Mouse (Mus musculus): Measurements from ENCODE around the gene 1700029P11Rik.
A peak's percentile ranks its signal among the peaks of the same experiment; 100 is the strongest.
"Not testable (repeated sequence)": the region's sequence is repeated elsewhere in the genome, so short reads cannot be mapped to it uniquely, and the experiment has no call there.

The 1700029P11Rik gene

DNA sequence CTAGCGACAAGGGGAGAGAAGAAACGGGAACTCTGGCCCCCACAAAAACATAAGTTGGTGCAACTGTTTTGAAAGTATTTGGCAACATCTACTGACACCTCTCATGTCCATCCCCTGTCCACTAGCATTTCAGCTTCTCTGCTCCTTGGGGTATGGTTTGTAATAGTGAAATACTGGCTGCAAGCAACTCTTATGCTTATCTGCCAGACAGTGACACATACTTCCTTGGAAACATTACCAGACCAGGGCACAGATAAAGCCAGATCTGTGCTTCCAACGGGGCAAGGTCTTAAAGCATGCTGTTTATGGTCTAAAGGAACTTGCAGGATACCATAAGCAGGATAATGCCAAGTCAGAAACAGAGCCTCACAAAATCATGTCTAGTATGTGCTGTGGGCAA lies 21.4 kb upstream of the 1700029P11Rik start:
- no peak for DNase-seq

DNA sequence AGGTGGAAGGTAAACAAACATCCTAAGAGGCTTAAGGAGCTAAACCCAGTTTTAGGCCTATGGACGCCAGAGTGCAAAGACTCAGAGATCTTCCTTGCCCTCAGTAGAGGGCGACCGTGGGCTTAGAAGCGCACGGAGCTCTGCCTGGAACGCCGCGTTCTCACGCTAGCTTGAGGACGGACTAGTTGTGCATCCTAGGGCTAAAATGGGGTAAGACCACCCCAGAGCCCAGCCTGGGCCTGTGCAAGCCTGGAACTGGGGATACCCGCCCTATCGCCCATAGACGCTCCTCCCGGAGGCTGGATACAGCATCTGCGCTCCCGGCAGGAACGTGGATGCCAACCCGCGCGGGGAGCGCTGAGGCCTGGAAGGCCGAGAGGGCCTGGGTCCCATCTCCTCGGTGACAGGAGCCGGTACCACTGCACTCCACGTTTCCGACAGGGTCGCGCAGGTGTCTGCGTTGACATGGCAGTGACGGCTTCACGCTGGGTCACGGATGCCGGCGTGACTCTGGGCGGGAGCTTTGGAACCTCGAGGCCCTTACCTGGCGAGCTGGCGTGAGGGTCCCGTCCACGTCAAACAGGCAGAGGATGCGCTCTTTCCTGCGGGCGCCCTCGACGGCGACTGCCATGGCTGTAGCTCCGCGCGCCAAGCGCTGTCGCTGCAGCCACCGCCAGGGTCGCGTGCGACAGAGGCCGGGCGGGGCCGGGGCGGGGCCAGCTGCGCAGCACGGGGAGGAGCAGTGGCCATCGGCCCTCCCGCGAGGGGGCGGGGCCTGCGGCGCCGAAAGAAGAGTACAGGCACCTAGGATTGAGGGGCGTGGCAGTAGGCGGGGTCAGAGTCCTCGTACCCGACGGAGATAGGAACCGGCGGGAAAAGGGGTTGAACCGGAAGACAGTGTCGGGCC lies 19.9 kb upstream of the 1700029P11Rik start, which contains the start of gene Pmm1:
TSS of gene Pmm1 (minus strand) at position 760 of the 907 bp plus-strand sequence.
- peak; percentile 100 for DNase-seq

DNA sequence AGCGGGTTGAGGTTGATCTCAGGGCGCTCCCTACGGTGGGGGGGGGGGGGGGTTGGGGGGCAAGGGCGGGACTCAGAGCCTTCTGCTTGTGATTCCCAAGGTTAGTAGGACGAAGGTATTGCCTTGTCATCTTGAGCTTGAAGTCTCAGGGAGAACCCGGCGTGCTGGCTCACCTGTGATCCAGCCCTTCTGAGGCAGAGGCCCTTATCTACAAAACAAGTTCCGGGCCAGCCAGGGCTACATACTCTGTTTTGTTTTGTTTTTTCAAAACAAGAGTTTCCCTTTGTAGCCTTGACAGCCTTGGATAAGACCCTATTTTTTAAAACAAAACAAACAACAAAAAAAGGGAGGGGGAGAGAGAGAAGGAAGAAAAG lies 19.3 kb upstream of the 1700029P11Rik start:
- DNase-seq = no peak

DNA sequence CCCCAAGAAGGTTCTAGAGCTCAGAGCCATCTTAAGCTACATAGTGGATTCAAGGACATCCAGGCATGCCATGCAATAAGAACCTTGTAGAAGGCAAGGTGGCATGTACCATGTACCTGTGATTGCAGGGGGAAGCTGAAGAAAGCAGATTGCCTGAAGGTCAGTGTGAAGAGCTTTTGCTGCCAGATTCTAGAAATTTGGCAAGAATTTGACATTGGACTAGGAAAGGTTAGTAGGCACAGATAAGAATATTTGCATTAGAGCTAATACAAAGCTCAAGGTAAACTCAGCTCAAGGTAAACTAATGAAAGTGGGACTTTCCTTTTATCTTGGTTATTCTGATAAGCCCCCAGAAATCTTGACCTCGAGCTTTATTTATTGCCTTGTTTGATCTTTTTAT lies 16.1 kb upstream of the 1700029P11Rik start:
- no peak for DNase-seq

DNA sequence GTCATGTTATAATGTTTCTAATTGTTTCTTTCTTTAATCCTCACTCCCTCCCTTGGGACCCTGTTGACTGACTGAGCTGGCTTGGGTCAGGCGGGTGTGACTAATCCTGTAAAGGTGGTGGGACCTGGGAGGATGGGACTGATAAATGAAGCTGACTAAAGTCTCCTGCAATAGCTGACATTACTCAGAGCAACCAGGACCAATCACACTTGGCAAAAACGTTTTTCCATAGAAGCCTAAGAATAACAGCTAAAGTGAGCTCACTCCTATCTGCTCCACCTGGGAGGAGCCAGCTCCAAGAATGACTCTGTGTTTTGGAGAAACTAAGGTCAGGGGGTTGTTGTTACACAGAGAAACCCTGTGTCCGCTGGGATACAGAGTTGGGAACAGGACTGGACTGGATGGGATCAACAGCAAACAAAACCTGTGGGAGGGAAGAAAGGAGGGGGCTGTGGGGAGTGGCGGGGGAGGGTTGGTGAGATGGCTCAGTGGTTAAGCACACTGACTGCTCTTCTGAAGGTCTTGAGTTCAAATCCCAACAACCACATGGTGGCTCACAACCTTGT lies 15.3 kb upstream of the 1700029P11Rik start:
- no peak for DNase-seq

DNA sequence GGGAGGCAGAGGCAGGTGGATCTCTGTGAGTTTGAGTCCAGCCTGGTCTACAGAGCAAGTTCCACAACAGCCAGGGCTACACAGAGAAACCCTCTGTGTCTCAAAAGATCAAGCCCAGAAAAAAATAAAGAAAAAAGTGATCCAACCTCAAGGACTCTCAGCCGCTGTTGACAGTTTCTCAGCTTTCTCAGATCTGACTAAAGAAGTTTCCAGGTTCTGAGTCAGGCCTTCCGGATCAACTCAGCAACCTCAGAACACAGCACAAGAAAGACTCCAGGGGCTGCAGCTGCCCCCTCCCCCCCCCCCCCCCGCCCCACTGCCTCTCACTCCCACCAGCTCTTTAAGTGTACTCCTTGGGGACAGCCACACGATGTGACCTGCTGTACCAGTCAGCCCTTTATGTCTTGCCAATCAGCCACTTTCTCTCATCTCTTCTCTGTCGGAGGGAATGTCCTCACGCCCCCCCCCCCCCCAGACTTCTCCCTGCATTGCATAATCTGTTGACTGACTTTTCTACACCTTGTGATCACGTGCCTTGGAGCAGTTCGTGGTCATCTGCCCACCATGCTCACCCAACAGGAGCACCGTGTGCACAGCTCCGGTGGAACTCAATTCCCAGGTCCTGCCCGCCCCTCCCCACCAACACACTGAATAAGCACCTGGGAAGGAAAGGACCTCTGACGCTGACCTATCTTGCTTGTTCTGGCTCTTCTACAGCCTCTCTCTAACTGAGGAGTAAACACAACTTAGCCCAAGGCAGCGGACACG lies 14.1 kb upstream of the 1700029P11Rik start:
- DNase-seq = no peak

DNA sequence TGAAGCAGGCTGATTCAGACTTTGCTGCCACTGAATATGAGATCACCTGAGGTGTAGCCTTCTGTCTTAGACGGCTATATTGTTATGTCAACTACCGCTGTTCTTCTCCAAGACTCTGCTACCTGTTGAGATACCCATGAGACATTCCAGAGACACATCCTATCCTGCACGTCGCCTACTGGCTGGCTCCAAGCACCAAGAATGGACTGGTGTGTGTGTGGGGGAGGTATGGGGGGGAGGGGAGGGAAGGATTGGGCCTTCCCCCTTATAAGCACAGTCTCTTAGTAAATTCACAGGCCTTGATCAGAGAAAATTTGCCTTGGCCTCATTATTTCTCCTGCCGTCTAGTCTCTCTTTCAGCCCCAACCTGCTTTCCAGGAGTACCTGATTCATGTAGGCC lies 12.5 kb upstream of the 1700029P11Rik start:
- DNase-seq = no peak

DNA sequence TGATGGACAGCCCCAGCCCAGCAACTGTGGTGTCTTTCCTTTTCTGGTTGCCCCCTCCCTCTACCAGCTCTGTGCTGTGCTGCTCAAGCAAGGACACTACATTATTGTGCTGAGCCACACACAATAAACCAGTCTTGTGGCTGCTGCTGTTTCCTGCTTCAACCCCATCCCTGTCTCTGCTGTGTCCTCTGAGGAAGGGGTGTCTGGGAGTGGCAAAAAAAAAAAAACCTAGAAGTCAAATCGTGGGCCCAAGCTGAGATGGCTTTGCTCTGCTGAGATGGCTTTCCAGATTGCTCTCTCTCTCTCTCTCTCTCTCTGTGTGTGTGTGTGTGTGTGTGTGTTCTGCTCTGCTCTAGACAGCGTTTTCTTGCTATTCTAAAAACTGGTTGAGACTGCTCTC lies 11.9 kb upstream of the 1700029P11Rik start:
- DNase-seq = no peak

DNA sequence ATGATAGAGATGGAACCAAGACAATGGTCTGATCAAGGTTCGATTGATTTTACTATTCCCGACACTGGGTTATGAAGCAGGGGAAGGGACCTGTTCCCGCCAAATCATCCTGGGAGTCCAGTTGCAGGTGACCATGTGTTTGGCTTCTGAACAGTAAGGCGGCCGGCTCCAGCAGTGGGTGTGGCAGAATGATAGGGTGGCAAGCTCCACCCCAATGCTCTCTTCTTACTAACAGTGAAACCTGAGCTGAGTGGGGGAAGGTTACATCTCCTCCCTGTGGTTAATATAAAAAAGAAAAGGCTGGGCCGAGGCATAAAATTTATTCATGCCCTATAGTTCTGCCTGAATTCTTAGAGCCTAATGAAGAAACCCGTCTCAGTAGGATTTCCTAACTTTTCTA lies 11.2 kb upstream of the 1700029P11Rik start:
- no peak for DNase-seq

DNA sequence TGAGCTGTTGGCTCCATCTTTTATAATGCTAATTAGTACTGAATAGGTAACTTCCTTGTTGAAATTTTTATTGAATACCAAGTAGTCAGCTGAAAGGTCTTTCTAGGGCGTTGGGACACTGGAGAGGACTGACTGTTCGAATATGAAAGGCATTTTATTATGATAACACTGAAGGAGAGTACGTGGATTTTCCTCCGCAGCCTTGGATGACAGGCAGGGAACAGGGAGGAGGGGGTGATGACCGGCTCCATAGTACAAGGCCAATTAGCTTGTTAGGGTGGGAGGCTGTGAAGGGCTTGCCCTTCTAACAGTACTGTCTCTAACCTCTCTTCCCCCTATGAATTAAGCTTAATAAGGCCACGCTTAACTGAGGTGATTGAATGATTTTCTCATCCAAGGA lies 10.7 kb upstream of the 1700029P11Rik start:
- DNase-seq = not testable (repeated sequence)

DNA sequence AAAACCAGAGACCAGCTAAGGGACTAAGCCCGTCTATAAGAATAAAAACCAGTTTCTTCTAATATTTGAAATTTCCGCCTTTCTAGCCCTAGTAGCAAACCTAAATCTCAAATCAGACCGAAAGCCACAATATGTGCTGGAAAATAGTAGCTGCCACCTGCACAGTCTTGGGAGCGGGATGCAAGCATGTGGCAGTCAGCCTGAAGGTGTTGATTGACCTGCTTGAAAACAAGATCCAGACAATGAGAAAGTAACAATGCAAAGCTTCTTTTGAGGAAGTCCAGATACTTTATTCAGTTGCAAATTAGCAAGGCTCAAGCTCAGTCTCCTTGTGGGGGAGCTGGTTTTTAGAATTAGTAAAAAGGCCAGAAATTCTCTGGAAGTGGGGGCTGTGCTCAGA lies 9.8 kb upstream of the 1700029P11Rik start:
- not testable (repeated sequence) for DNase-seq

DNA sequence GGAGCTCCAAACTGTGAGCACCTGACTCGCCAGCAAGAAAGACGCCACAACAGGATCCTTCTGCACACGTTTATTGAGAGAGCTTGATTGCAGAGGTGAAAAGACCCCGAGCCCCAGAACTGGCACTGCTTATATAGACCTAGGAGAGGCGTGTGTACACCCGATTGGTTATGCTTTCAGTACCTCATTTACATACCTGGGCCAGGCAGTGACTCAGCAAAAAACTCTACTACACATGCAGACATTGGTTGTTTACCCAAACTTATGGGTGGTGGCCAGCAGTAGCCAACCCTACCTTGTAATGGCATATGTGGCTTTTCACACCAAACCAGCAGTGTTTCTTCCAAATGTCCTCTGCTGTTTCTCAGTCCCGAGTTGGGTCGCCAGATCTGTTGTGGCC lies 5.2 kb upstream of the 1700029P11Rik start:
- DNase-seq = not testable (repeated sequence)

DNA sequence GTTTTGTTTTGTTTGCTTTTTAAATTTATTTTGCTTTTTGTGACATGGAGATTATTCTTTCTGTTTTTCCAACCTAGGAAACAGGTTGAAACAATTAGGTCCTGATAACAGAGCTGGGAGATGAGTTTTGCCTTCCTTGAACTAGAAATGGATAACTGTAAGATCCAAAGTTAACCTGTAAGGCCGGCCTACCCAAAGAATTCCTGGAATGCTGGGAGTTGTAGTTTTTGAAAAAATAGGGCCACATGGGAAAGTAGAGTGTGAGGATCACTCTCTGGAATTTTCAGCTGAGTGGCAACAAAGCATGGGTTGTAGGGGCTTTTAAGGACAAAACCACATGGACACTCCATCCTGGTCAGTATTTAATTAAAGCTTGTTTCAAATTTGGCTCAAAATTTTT lies 1.8 kb downstream of the 1700029P11Rik start:
- DNase-seq = no peak

DNA sequence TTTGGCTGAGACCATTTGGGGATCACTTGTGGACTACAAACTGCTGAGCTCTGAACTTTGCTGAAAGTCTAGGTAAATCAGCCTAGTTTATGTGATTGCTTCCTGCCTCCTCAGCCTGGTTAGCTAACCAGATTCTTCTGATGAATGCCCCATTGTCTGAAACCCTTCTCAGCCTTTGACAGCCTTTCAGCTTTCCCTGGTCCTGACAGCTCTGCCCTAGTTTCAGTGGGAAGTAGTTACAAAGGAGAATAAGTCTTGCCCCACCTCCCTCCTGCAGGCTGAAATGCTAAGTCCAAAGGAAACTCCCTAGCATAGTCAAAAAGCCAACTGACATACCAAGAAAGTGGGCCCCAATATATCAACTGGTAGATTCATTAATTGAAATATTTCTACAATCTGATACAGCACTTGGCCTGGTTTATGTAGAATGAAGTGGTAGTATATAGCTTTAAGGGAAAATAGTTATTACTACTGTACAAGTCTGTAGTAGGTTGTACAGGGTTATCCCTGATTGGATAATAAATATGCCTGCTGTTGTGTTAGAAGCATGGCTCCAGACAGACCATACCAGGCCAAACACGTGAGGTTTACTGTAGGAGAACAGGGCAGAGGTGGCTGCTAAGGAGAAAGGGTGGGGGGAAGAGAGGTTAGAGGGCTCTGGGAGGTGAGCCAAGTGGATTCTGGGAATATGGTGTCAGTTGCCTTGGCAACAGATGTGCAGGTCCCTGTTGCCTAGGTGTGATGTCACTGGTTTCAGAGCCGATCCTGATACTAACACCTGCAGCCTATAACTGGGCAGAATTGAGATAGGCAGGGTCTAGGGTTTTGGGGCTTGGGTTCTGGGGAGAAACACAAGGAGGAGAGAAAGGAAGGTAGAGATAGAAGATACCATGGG lies 5.2 kb downstream of the 1700029P11Rik start:
- no peak for DNase-seq

DNA sequence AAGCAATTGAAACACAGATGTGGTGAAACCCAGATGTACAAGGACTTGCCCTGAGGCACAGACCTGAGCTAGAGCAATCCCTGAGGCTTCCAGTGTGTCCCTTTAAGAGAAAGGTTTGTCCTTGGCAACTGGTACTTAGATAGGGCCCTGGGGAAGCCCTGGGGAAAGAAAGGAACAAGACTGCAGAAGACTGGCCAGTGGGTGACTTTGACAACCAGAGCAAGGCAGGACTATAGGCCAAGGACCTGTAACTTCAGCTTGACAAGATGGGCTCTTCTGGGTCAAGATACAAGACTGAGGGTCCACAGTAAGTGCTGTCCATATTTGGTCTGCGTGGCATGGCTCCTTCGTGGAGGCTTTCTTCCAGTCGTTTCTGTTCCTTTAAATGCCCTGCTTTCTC lies 7.3 kb downstream of the 1700029P11Rik start, which contains the start of gene Xrcc6:
TSS of gene Xrcc6 (plus strand) at position 190 of the 400 bp plus-strand sequence.
- no peak for DNase-seq

DNA sequence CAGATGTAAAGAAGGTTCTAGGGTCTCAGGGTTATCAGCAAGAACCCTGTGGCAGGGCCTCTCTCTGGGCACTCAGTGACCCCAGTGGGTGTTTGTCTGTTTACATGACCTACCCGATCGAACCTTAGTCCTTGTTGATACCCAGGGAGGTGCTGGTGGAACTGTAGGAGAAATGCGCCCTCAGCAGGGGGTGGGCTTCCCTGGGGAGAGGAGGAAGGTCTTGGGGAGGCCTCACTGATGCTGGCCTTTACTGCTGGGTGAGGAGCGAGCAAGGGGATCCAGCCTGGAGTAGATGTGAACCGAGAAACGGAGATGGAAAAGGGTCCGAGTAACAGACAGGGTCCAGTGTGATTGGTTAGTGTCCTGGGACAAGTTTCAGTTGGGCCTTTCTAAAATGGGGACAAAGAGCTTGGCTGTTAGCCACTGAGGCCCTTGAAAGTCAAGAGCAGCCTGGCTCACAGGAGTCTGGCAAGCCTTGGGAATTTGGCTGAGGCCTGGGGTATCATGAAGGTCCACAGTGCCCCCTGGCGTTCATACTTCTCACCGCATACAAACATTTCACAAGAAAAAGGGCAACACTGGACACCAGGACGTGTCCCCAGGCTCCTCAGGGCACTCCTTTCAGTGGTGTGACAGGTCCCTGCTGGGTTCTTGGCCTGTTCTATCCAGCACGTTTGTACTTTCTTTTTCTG lies 9.2 kb downstream of the 1700029P11Rik start:
- DNase-seq = peak; percentile 93

DNA sequence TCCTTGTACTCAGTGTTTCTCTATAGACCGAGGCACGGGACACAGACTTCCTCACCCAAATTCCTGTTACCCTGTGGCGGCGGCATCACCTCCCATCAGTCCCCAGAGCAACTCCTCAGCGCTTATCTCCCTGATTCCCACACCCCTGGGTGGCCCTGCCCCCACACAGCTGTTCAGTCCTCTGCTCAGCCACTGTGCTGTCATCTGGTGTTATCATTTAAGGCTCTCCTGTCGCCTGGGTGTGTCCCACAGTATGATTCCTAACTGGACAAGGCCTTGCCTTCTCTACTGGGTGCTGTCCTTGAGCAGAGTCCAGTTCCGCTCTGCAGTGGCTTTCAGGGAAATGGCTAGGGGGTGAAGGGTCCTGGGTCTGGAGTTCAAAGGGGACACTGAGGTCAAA lies 10.2 kb downstream of the 1700029P11Rik start:
- no peak for DNase-seq

DNA sequence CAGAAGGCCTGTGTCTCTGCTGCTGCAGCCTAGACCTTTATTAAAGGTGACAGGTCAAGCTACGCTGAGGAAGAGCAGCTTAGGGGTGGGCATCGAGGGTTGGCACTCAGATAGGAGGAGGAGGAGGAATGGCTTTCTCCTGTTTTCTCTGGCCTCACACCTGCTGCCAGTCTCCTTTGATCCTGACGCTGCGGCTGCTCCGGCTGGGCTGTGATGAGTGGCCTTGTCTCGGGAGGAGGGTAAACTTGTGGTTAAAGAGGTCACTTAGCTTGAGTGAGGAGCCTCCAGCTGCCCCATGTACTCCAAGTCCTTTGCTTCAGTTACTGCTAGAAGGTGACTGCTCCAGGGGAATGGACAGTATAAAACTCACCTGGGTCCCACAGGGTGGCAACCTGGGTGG lies 13.7 kb downstream of the 1700029P11Rik start:
- DNase-seq = no peak

DNA sequence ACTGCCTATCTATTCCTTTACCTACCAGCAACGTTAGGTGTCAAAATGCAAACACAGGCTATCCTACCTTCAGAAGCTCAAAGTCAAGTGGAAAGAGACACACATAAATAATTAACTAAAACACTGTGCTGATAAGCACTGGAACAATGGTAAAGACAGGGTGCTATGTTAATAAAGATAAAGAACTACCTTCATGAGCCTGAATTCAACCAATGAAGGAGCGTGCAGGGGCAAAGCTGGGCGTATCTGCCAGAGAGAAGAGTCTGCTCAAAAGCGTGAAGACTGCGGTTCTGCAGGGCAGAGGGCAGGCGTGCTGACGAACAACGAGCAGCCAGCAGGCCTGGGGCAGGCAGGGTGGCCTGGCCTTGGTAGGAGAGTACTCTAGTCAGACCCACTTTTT lies 23.9 kb downstream of the 1700029P11Rik start:
- DNase-seq = no peak

DNA sequence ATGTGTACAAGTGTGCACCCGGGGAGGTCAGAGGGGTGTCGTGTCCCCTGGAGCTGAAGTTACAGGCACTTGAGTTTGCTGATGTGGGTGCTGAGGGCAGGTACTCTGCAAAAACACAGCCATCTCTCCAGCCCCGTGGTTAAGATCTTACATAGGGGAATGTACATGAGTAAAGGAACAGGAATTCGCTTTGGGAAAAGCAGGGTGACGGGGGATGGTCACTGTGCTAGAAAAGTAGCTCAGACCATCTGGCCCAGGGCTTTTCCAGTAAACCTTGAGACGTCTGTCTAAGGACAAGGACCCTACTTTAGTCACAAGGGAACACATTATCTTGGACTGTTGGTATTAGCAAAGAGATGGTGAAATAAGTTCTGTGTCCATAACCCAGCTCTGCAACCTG lies 31.6 kb downstream of the 1700029P11Rik start:
- DNase-seq = no peak

DNA sequence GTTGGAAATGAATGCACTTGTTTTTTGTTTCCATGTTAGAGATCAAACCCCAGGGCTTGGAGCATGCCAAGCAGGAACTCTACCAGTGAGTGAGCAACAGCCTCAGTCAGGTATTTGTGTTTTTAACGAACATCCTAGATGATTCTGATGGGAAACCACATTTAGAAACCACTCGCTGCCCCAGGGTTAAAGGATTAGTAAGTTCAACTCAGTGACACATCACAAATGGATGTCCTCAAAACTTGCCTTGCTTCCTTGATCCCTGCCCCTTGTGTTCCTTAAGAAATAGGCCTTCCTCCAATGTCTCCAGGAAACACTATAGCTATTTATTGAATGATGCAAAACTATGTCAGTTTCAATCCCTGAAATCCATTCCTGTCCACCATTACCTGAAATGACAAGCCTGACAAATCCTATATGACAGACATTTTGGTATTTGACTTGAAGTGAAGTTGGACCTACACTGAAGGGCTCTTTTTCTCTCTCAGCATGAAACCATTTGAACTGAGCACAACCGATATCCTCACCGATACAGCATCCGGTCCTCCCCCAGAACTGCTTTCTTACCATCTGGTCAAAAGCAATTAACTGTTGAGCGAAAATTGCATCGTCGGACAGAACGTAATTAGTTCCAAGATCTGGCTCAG lies 34.5 kb downstream of the 1700029P11Rik start:
- DNase-seq = no peak

All from kidney, postnatal 10 days (tissue).